Mouse (Mus musculus) midbrain, embryonic 16.5 days (tissue): ENCODE measurements at regions not wholly inside any gene's neighbourhood (a gene's known extent, or its start where the extent isn't known, plus 50 kb on each side); places are given as distances from the start of the nearest gene placed in this dataset.
A peak's percentile ranks its signal among the peaks of the same experiment; 100 is the strongest.

Experiments used
- ATAC-seq: fragments of 200-750 bp; cut with Nextera tagmentation; 2 replicates; pipeline ENCODE4 v1.8.0; 2017; ENCODE audit warnings: moderate TSS enrichment
- H3K27ac ChIP-seq: fragments of 300-500 bp; sonication (generic); 2 replicates; pipeline ENCODE4 v1.5.1; 2014; ENCODE audit warnings: mild to moderate bottlenecking, low read length, mixed read lengths
- H3K27me3 ChIP-seq: fragments of 300-500 bp; sonication (generic); 2 replicates; pipeline ENCODE4 v1.6.1; 2014; ENCODE audit warnings: low read depth, low read length, mixed read lengths; ENCODE audit not compliant: control insufficient read depth, insufficient read depth
- H3K36me3 ChIP-seq: fragments of 300-500 bp; sonication (generic); 2 replicates; pipeline ENCODE4 v1.6.1; 2014; ENCODE audit warnings: mild to moderate bottlenecking, low read length, moderate library complexity, mixed read lengths; ENCODE audit not compliant: control insufficient read depth, insufficient read depth
- H3K4me1 ChIP-seq: fragments of 300-500 bp; sonication (generic); 2 replicates; pipeline ENCODE4 v1.6.1; 2014; ENCODE audit warnings: mild to moderate bottlenecking, low read length, mixed read lengths; ENCODE audit not compliant: control insufficient read depth, insufficient read depth
- H3K4me2 ChIP-seq: fragments of 300-500 bp; sonication (generic); 2 replicates; pipeline ENCODE4 v1.6.1; 2014; ENCODE audit warnings: mild to moderate bottlenecking, low read length, mixed read lengths
- H3K4me3 ChIP-seq: fragments of 300-500 bp; sonication (generic); 2 replicates; pipeline ENCODE4 v1.5.1; 2014; ENCODE audit warnings: low read depth, mild to moderate bottlenecking, low read length, moderate library complexity, mixed read lengths
- H3K9ac ChIP-seq: fragments of 300-500 bp; sonication (generic); 2 replicates; pipeline ENCODE4 v1.6.1; 2014; ENCODE audit warnings: low read depth, low read length, mixed read lengths
- H3K9me3 ChIP-seq: fragments of 300-500 bp; sonication (generic); replicated peaks from 2 replicates; pipeline ENCODE4 v1.6.1; 2014; ENCODE audit warnings: mild to moderate bottlenecking, low read length, mixed read lengths; ENCODE audit not compliant: control insufficient read depth, poor library complexity, severe bottlenecking
- WGBS: fragments of 180-500 bp; shearing (Covaris S2); extraction: QIAGEN DNeasy Blood & Tissue Kit; methylation state at CpG from one replicate; pipeline ENCODE4 v1.1.7; 2014; 5-methylcytosine and 5-hydroxymethylcytosine counted together

DNA sequence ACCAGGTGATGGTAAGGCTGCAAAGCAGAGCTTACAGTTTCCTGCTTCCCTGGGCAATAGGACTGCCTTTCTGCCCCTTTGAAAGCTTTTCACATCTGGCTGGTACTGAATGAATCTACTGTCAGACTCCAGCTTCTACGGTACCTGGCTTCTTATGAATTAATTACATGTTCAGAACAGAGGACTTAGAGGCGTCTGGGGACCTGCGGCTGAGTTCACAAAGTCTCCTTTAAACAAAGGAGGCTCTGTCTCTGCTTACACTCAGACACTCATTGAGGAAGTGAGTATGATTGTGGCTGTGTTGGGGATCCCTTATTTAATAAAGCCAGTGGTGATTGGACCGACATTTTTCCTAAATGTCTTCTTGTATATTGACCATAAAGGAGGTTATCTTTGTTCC is 331.6 kb upstream of the Xrcc4 start:
- no peak overlapping the region for H3K9ac ChIP-seq
- no peak overlapping the region for H3K4me2 ChIP-seq
- ATAC-seq = no peak
- H3K27ac ChIP-seq = no peak overlapping the region
- no peaks in the 10 kb centered on the region for H3K4me1 ChIP-seq
- no peaks in the 10 kb centered on the region for H3K36me3 ChIP-seq
- H3K4me3 ChIP-seq = no peak overlapping the region
- WGBS = 42% methylated on average over 4 of the region's 4 CpGs
- no peaks in the 10 kb centered on the region for H3K9me3 ChIP-seq
- H3K27me3 ChIP-seq = no peaks in the 10 kb centered on the region

DNA sequence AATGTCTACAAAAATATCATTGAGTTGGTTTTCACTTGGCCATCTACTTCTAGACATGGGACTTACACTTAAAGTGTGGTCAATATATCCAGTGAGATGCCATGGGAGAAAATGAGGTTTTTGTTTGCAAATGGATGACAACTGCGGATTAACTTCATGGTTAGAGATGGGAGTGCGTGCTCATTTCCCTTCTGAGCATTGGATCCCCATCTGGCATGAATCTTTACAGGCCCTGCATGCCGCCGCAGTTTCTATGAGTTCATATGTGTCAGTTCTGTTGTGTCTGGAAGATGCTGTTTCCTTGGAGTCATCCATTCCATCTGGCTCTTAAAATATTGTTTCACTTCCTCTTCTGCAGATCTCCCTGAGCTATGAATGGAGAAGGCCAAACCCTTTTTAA is 315.0 kb upstream of the Xrcc4 start:
- Histone ChIP-seq H3K4me2 (no peak overlapping the region), H3K27ac (no peak overlapping the region), H3K4me3 (no peak overlapping the region), H3K9me3 (no peaks in the 10 kb centered on the region), H3K4me1 (no peaks in the 10 kb centered on the region), H3K27me3 (no peaks in the 10 kb centered on the region), H3K36me3 (no peaks in the 10 kb centered on the region), H3K9ac (no peak overlapping the region)
- 97% methylated on average over 4 of the region's 4 CpGs for WGBS
- ATAC-seq = no peak

DNA sequence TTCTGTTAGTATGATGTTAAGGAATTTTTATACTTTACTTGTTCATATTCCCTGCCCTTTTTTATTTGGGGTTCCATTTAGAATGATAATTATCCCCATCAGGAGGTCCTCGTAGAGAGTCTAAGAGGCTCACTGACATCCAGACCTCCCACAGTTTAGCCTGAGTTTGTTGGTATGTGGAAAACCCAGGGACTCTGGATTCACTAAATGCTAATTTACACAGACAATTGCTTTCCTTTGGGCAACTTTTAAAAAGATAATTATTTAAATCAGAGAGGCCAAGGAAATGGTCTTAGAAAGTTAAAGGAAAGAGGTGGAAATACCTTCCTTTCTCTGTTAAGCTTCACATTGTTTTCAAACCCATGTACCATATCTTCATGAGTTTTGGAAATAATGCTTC is 312.7 kb upstream of the Xrcc4 start:
- Histone ChIP-seq H3K9me3 (no peaks in the 10 kb centered on the region), H3K4me3 (no peak overlapping the region), H3K4me1 (no peaks in the 10 kb centered on the region), H3K27me3 (no peaks in the 10 kb centered on the region), H3K9ac (no peak overlapping the region), H3K4me2 (no peak overlapping the region), H3K27ac (no peak overlapping the region), H3K36me3 (no peaks in the 10 kb centered on the region)
- 6% methylated on average over 1 of the region's 1 CpGs for WGBS
- no peak for ATAC-seq

DNA sequence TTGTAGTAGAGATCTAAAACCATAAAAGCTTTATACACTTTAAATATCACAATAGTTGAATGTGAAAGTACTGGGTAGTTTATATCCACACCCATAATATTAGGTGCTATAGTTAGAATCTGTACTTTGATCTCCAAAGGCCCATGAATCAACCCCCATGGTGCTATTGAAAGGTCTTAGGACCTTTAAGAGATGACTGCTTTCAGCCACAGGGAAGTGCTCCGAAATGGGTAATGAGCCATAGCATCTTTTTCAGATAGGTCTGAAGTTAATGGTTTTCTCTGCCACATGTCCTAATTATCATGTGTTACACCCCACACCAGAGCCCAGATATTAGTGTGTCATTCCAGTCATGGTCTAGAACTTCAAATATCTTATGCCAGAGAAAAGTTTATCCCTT is 312.1 kb upstream of the Xrcc4 start:
- Histone ChIP-seq H3K27me3 (no peaks in the 10 kb centered on the region), H3K36me3 (no peaks in the 10 kb centered on the region), H3K4me3 (no peak overlapping the region), H3K27ac (no peak overlapping the region), H3K4me1 (no peaks in the 10 kb centered on the region), H3K4me2 (no peak overlapping the region), H3K9ac (no peak overlapping the region), H3K9me3 (no peaks in the 10 kb centered on the region)
- WGBS = 22% methylated on average over 1 of the region's 1 CpGs
- no peak for ATAC-seq

DNA sequence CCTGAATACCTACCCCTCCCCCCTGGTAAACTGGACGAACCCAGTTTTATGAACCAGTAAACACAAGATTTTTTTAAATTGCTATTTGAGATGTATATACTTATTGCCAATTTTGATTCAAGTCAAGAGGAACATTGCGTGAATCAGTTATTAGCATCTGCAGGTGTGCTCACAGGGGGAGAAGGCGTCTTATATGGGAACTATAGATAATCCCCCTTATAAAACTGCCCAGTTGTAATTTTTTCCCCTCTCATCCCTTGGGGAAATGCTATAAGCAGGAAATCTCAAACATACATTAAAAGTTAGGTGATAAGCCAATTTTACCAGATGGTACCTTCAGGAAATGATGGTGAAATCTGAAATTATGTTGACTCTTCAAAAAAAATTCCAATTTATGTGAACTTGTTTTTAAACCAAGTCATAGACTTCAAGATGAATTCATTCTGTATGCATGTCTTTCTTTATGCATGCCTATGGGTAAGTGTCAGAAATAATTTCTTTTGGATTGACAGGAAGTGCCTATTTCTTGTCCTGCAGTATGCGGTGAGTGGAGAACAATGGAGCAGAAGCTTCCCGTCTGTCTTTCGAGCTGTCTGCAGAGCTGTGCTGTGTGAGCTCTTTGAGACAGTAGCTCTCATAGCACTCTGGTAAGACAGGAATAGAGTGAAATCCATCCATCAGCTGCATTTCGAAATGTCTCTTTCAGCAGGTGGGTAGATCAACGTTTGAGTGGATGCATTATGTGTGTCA is 306.0 kb upstream of the Xrcc4 start:
- no peak overlapping the region for H3K27ac ChIP-seq

DNA sequence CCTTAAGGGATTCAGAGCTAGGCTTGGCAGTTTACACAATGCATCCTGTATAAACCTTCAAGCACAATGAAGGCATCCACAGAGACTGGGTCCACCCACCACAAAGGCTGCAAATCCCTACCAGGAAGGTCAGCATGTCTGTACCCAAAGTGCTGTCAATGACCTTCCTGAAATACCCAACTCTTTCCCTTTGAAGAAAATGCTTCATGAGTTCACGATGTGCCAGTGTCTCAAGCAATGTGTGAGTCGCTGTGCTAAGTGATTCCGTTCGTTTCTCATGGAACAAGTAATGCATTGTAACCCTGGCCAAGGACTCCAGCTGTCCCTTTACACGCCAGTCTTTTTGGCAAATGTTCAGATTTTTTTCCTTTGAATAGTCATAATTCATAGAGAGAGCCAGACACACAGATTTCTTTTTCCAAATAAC is 305.4 kb upstream of the Xrcc4 start:
- H3K4me3 ChIP-seq = no peak overlapping the region
- no peaks in the 10 kb centered on the region for H3K27me3 ChIP-seq
- no peak overlapping the region for H3K27ac ChIP-seq
- no peak overlapping the region for H3K9ac ChIP-seq
- H3K9me3 ChIP-seq = no peaks in the 10 kb centered on the region
- no peaks in the 10 kb centered on the region for H3K4me1 ChIP-seq
- 53% methylated on average over 5 of the region's 5 CpGs for WGBS
- peak; percentile 64 for ATAC-seq
- H3K36me3 ChIP-seq = no peaks in the 10 kb centered on the region
- no peak overlapping the region for H3K4me2 ChIP-seq

More for the DNA sequence above, 306.0 kb upstream of the Xrcc4 start:
- Histone ChIP-seq H3K27me3 (no peaks in the 10 kb centered on the region), H3K36me3 (no peaks in the 10 kb centered on the region), H3K9me3 (no peaks in the 10 kb centered on the region), H3K4me2 (no peak overlapping the region), H3K9ac (no peak overlapping the region), H3K4me1 (no peaks in the 10 kb centered on the region), H3K4me3 (no peak overlapping the region)
- WGBS = 76% methylated on average over 8 of the region's 8 CpGs
- peak; percentile 76; the same call in 1 of the 2 replicates for ATAC-seq

DNA sequence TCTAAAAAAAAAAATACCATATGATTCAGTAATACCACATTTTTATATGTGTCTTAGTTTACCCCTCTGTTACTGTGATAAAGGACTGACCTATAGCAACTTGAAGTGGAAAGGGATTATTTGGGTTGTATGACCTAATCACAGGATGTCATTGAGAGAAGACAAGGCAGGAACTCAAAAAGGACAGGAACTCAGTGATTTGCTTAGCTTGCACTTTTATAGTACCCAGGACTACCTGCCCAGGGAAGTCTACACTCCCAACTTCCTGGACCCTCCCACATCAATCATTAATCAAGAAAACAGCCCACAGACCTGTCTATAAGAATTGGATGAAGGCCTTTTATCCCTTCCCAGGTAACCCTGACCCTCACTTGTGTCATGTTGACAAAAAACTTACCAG is 303.0 kb upstream of the Xrcc4 start:
- Histone ChIP-seq H3K36me3 (no peaks in the 10 kb centered on the region), H3K9me3 (no peaks in the 10 kb centered on the region), H3K4me2 (no peak overlapping the region), H3K4me1 (no peaks in the 10 kb centered on the region), H3K4me3 (no peak overlapping the region), H3K9ac (no peak overlapping the region), H3K27me3 (no peaks in the 10 kb centered on the region), H3K27ac (no peak overlapping the region)
- ATAC-seq = no peak

DNA sequence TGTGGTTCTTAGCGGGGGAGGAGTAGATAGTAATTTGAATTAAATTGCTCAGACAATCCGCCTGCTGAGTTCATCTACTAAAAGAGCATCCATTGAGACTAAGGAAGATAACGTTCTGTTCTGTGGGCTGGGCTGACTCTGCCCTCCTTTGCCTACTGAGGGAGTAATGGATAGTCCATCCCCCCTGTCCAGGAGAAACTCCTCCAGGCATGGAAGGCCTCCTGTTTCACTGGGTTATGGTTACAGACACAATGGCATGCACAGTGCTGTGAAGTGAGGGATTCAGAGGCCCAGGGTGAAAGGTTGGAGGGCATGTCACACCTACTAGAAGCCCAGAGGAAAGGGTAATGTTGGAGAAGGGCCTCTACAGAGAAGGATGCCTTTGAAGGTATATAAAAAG is 287.2 kb upstream of the Xrcc4 start:
- Histone ChIP-seq H3K27ac (no peak overlapping the region), H3K4me1 (no peaks in the 10 kb centered on the region), H3K4me3 (no peak overlapping the region), H3K36me3 (no peaks in the 10 kb centered on the region), H3K27me3 (no peaks in the 10 kb centered on the region), H3K9me3 (no peaks in the 10 kb centered on the region), H3K4me2 (no peak overlapping the region), H3K9ac (no peak overlapping the region)
- WGBS = 52% methylated on average over 3 of the region's 3 CpGs
- ATAC-seq = no peak

DNA sequence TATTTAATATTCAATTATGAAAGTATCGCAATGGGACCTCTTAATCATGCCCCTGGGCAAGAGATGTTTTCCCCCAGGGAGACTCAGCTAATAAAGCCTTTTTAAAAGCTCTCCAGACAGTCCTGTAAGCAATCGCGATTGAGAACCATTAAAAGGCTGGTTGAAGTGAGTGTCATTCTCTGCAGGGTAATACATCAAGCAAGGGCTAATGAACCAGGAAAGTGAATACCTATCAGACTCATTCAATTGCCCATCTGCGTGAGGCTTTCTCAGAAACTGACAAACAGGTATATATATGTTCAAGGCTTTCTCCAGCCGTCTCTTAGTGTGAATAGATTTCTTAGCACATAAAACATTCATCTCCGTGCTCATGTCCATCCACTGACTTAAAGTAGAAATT is 286.8 kb upstream of the Xrcc4 start:
- no peak overlapping the region for H3K27ac ChIP-seq

More for the DNA sequence above, 286.8 kb upstream of the Xrcc4 start:
- ATAC-seq = no peak
- Histone ChIP-seq H3K9ac (no peak overlapping the region), H3K4me1 (no peaks in the 10 kb centered on the region), H3K4me2 (no peak overlapping the region), H3K9me3 (no peaks in the 10 kb centered on the region), H3K4me3 (no peak overlapping the region), H3K36me3 (no peaks in the 10 kb centered on the region), H3K27me3 (no peaks in the 10 kb centered on the region)
- 64% methylated on average over 6 of the region's 6 CpGs for WGBS
